Mouse (Mus musculus) liver, embryonic 11.5 days (tissue): ENCODE measurements at regions not wholly inside any gene's neighbourhood (a gene's known extent, or its start where the extent isn't known, plus 50 kb on each side); places are given as distances from the start of the nearest gene placed in this dataset.

Source experiments
- ATAC-seq: fragments of 200-750 bp; cut with Nextera tagmentation; replicated peaks from 2 replicates; pipeline ENCODE4 v1.8.0; 2017; ENCODE audit warnings: moderate number of reproducible peaks, mild to moderate bottlenecking, moderate TSS enrichment, moderate library complexity; ENCODE audit not compliant: low FRiP score
- DNase-seq: peaks from one replicate; pipeline ENCODE4 v3.0.0-alpha.2; 2017; ENCODE audit warnings: low spot score
- H3K27ac ChIP-seq: fragments of 300-500 bp; sonication (generic); 2 replicates; pipeline ENCODE4 v1.5.1; 2014; ENCODE audit warnings: mild to moderate bottlenecking, low read depth, low read length, control low read depth
- H3K27me3 ChIP-seq: fragments of 300-500 bp; sonication (generic); replicated peaks from 2 replicates; pipeline ENCODE4 v1.6.1; 2014; ENCODE audit warnings: low read length, mixed read lengths; ENCODE audit not compliant: control insufficient read depth, insufficient read depth
- H3K36me3 ChIP-seq: fragments of 300-500 bp; sonication (generic); 2 replicates; pipeline ENCODE4 v1.6.1; 2014; ENCODE audit warnings: mild to moderate bottlenecking, low read length, moderate library complexity, mixed read lengths; ENCODE audit not compliant: control insufficient read depth, insufficient read depth
- H3K4me1 ChIP-seq: fragments of 300-500 bp; sonication (generic); replicated peaks from 2 replicates; pipeline ENCODE4 v1.6.1; 2014; ENCODE audit warnings: low read length, mixed read lengths; ENCODE audit not compliant: control insufficient read depth, insufficient read depth
- H3K4me2 ChIP-seq: fragments of 300-500 bp; sonication (generic); 2 replicates; pipeline ENCODE4 v1.6.1; 2014; ENCODE audit warnings: mild to moderate bottlenecking, control low read depth, moderate library complexity
- H3K4me3 ChIP-seq: fragments of 300-500 bp; sonication (generic); 2 replicates; pipeline ENCODE4 v1.5.1; 2014; ENCODE audit warnings: low read depth, low read length, control low read depth
- H3K9ac ChIP-seq: fragments of 300-500 bp; sonication (generic); 2 replicates; pipeline ENCODE4 v1.6.1; 2014; ENCODE audit warnings: low read depth, low read length, control low read depth
- H3K9me3 ChIP-seq: fragments of 300-500 bp; sonication (generic); 2 replicates; pipeline ENCODE4 v1.6.1; 2016; ENCODE audit warnings: low read length, inconsistent platforms, mixed read lengths; ENCODE audit not compliant: control insufficient read depth
- WGBS: fragments of 180-500 bp; shearing (Covaris S2); extraction: QIAGEN DNeasy Blood & Tissue Kit; methylation state at CpG from one replicate; pipeline ENCODE4 v1.1.7; 2014; 5-methylcytosine and 5-hydroxymethylcytosine counted together

DNA sequence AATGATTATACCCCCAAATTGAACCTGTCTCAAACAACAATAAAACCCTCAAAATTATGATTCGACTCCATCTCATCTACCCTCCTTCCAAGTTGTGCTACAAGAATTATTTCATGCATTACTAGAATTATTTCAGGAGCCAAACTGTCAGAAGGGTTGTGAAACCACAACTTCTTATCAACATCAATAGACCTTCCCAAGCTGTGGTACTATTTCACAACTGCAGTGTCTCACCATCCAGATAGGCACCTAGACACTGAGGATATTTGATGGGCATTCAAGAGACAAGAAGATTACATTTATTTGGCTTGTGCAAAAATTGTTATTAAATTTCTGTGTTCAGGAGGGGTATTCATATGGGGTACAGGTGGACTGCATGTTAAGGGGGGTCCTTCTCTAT is 567.0 kb downstream of the Adgrl2 start:
- Histone ChIP-seq H3K36me3 (no peaks in the 10 kb centered on the region), H3K4me1 (peaks cover 3% of the 10 kb centered on the region; the same call in 1 of the 2 replicates), H3K27me3 (no peaks in the 10 kb centered on the region), H3K27ac (no peak overlapping the region), H3K9ac (no peak overlapping the region), H3K4me2 (no peak overlapping the region), H3K9me3 (no peaks in the 10 kb centered on the region), H3K4me3 (no peak overlapping the region)
- ATAC-seq (no peak), DNase-seq (no peak)
- 83% methylated on average over 1 of the region's 1 CpGs for WGBS

DNA sequence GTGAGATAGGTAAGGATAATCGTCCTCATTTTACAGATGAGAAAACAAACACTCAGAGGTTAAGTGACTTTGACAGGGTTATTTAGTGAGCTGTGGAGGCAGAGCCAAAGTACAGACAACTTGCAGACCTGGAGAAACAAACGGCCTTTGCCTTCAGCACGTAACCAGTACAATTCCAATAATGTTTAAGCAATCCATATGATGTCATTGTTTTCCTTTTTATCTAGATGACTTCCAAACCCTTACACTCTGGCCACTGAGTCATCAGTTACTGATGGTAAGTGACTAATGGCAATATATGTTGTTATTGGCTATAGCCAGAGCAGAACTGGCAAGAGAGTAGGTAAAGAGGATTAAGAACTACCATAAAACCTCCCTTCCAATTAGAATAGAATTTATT is 567.6 kb downstream of the Adgrl2 start:
- Histone ChIP-seq H3K9ac (no peak overlapping the region), H3K27ac (no peak overlapping the region), H3K4me3 (no peak overlapping the region), H3K9me3 (no peaks in the 10 kb centered on the region), H3K27me3 (no peaks in the 10 kb centered on the region), H3K4me1 (peaks cover 7% of the 10 kb centered on the region; the same call in 1 of the 2 replicates), H3K36me3 (no peaks in the 10 kb centered on the region), H3K4me2 (no peak overlapping the region)
- DNase-seq = no peak
- no peak for ATAC-seq
- WGBS = 56% methylated on average over 3 of the region's 3 CpGs

DNA sequence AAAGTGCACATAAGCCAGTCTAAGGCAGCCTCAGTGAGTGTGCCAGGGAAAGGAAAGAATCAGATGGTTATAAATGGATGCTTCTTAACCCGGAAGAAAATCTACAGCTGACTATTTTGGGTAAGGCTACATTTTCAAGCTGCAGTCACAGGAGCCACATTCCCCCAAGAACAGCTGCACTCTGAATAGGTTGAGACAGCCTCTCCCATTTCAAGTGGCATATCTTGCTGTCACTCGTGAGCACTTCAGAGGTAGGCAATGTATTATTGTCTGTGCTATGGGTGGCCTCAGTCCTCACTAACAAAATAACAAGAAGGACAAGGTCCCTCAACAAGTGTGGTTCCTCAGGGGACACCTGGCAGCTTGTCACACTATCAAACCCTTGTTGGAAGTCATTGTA is 568.1 kb downstream of the Adgrl2 start:
- no peak overlapping the region for H3K9ac ChIP-seq
- DNase-seq (no peak), ATAC-seq (no peak)
- no peak overlapping the region for H3K4me2 ChIP-seq
- H3K36me3 ChIP-seq = no peaks in the 10 kb centered on the region
- H3K4me1 ChIP-seq = peaks cover 8% of the 10 kb centered on the region; the same call in 1 of the 2 replicates
- H3K27me3 ChIP-seq = no peaks in the 10 kb centered on the region
- H3K9me3 ChIP-seq = no peaks in the 10 kb centered on the region
- H3K27ac ChIP-seq = no peak overlapping the region
- WGBS = 74% methylated on average over 2 of the region's 2 CpGs
- H3K4me3 ChIP-seq = no peak overlapping the region

DNA sequence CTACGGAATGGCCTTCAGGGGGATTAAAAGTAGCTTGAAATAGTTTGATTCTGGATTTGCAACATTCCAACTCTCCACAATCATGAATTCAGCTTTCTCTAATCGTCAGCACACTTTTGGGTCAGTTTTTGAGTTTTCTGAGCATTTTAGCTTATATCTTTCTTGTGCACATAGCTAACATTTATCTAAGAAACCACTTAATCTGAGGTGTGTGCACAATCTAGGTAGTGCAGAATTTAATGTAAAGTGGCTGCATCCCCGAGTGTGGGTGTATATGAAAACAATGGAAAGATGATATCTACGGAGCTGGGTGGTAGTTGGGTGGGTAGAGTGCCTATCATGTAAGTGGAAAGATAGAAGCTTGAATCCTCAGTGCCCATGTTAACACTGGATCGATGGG is 570.1 kb downstream of the Adgrl2 start:
- H3K36me3 ChIP-seq = no peaks in the 10 kb centered on the region
- H3K4me2 ChIP-seq = no peak overlapping the region
- peaks cover 8% of the 10 kb centered on the region; the same call in 1 of the 2 replicates for H3K4me1 ChIP-seq
- no peaks in the 10 kb centered on the region for H3K27me3 ChIP-seq
- H3K27ac ChIP-seq = no peak overlapping the region
- no peak overlapping the region for H3K4me3 ChIP-seq
- H3K9ac ChIP-seq = no peak overlapping the region
- no peaks in the 10 kb centered on the region for H3K9me3 ChIP-seq
- WGBS = 75% methylated on average over 5 of the region's 5 CpGs
- no peak for DNase-seq
- ATAC-seq = no peak

DNA sequence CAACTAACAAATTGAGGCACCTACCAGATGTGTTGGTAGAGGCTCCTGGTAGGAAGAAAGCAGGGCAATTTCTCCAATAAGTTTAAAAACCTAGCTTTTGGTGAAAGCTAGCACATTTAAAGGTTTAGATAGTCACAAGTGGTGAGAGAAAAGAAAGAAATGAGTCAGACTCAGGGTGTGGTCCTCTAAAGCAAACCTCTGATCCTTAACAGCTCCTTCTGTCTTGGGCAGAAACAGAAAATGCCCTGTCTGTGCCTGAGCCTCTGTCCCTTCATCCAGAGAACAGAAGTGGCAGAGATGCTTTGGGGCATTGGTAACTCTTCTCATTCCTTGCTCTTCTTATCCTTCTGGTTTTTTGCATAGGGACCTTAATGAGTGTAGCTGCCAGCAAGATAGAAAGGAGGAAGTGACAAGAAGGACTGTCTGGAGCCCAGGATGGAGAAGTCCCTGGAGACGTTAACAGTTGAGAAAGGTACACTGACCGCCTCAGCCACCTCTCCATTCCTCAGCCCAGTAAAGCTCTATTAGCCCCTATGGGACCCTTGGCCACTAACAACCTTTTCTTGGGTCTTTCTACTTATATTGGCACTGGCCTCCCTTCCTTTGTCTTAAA is 570.8 kb downstream of the Adgrl2 start:
- no peak overlapping the region for H3K9ac ChIP-seq
- no peak overlapping the region for H3K4me2 ChIP-seq
- no peak overlapping the region for H3K27ac ChIP-seq
- WGBS = 54% methylated on average over 2 of the region's 2 CpGs
- H3K4me3 ChIP-seq = no peak overlapping the region
- ATAC-seq (no peak), DNase-seq (no peak)
- no peaks in the 10 kb centered on the region for H3K36me3 ChIP-seq
- no peaks in the 10 kb centered on the region for H3K9me3 ChIP-seq
- H3K27me3 ChIP-seq = no peaks in the 10 kb centered on the region
- H3K4me1 ChIP-seq = peaks cover 8% of the 10 kb centered on the region; the same call in 1 of the 2 replicates

DNA sequence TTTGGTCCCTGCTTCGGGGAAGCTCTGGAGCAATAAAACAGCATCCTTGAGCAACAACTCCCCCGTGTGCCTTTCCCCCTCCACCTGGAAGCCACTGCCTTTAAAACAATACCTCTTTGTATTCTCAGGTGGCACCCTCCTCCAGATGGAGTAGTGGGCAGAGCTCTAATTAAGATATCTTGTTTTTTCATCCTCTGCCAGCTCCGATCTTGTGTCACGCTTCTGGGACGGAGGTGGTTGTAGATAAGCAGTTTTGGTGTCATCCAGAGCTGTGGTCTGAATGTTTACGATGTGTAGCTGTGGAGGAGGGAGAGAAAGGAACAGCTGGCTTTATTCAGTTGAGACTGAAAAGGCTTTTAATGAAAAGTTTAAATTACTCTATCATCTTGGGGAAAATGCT is 572.3 kb downstream of the Adgrl2 start:
- 10% methylated on average over 6 of the region's 6 CpGs for WGBS
- Histone ChIP-seq H3K9ac (no peak overlapping the region), H3K27me3 (no peaks in the 10 kb centered on the region), H3K9me3 (no peaks in the 10 kb centered on the region), H3K4me1 (peaks cover 8% of the 10 kb centered on the region; the same call in 1 of the 2 replicates), H3K36me3 (no peaks in the 10 kb centered on the region), H3K4me3 (no peak overlapping the region), H3K27ac (no peak overlapping the region), H3K4me2 (0 out of 2 replicates have a peak overlapping the region, but pooled peaks have one; percentile 7)
- ATAC-seq (peak; percentile 84), DNase-seq (no peak)

DNA sequence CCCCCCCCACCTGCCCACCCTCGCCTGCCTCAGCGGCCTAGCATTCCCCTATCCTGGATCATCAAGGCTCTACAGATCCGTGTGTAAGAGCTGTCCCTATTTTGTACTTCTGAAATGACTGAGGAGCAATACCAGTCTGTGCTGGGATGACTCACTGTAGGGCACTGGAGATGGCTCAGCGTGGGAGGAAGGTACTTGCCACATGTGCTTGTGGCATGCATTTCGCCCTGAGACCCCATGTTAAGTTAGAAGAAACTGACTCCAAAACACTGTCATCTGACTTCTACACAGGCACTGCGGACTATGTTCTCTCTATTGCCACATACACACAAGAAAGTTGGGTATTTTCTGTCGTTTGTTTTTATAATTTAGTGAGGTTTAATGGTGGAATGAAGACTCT is 574.9 kb downstream of the Adgrl2 start:
- 76% methylated on average over 7 of the region's 7 CpGs for WGBS
- no peaks in the 10 kb centered on the region for H3K36me3 ChIP-seq

DNA sequence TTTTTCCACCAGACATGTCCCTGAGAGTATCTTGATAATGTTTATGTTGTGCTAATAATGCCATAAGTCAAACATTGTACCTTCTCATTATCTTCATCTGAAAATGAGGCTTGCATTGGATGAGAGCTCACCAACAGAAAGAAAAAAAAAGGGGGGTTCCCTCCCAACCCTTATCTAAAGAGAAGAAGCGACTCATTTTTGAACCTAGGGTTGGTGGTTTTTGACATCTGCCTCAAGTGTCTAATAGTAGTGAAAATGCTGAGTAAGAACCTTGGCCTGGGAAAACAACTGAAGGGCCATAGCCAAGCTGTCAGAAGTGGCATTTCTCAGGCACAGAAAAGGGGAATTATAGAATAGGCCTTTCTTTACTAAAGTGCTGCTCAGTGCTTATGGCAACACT is 577.3 kb downstream of the Adgrl2 start:
- no peak overlapping the region for H3K4me3 ChIP-seq
- H3K9me3 ChIP-seq = no peaks in the 10 kb centered on the region
- H3K27ac ChIP-seq = no peak overlapping the region
- no peak overlapping the region for H3K9ac ChIP-seq
- H3K4me2 ChIP-seq = no peak overlapping the region
- no peak for ATAC-seq
- DNase-seq = no peak
- WGBS = 35% methylated on average over 1 of the region's 1 CpGs
- no peaks in the 10 kb centered on the region for H3K27me3 ChIP-seq
- no peaks in the 10 kb centered on the region for H3K36me3 ChIP-seq
- 0 out of 2 replicates have a peak, but pooled peaks cover 3% of the 10 kb centered on the region for H3K4me1 ChIP-seq

More for the DNA sequence above, 574.9 kb downstream of the Adgrl2 start:
- ATAC-seq (no peak), DNase-seq (no peak)
- peaks cover 8% of the 10 kb centered on the region; the same call in 1 of the 2 replicates for H3K4me1 ChIP-seq
- H3K9ac ChIP-seq = no peak overlapping the region
- no peaks in the 10 kb centered on the region for H3K27me3 ChIP-seq
- H3K4me3 ChIP-seq = no peak overlapping the region
- no peak overlapping the region for H3K4me2 ChIP-seq
- H3K9me3 ChIP-seq = no peaks in the 10 kb centered on the region
- H3K27ac ChIP-seq = no peak overlapping the region

DNA sequence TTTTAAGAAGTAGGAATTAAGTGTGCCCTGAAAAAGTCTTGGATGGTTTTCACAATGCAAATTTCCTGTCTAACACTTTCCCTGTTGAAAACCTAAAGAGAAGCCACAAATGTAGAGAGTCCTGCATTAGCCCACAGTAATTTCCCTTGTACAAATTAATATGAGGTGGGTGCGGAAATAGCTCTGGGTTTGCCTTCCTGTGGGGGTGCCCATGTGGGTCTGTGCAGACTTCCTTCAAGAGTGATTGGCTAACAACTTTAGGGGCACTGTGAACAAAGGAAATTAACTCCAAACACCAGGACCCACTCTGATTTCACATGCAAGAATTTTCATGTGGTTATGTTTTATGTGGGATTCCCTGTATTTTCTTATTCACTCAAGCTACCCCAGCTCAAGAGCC is 578.2 kb downstream of the Adgrl2 start:
- Histone ChIP-seq H3K4me3 (no peak overlapping the region), H3K27ac (no peak overlapping the region), H3K9ac (no peak overlapping the region), H3K9me3 (no peaks in the 10 kb centered on the region), H3K4me2 (no peak overlapping the region), H3K27me3 (no peaks in the 10 kb centered on the region), H3K36me3 (no peaks in the 10 kb centered on the region), H3K4me1 (no peaks in the 10 kb centered on the region)
- WGBS = 55% methylated on average over 1 of the region's 1 CpGs
- ATAC-seq (no peak), DNase-seq (no peak)
